Comparison of ENCODE assay signal across 8 mouse cellular contexts in the genomic region with DNA sequence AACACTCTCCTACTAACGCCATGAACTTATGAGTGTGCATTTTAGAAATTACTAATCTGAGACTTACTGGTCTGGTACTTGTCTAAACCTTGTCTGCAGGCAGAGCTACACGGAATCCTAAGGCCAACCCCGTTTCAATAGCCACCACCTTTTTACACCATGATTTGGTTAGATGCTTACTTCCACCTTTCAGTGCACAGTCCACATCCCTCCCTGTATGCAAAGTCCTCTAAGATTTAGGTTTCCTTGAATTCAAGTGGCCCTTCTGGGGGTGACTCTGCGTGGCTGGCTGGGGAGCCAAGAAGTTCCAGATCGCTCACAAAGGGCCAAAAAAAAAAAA. TPM values are rescaled to one million over a fixed set of nuclear protein-coding genes. Genes with fewer than 3 reads are reported as not detected.
DNase-seq lines count a peak whose midpoint lies in the region; ATAC-seq and TF ChIP-seq lines count a peak whose summit lies in the region.

No protein-coding gene starts in this region.

- no peak for DNase-seq in lung, postnatal 4 days
- no peak for DNase-seq in forebrain, embryonic 11.5 days (ENCODE audit: low spot score)
- DNase-seq in c-Kit-positive CD71-positive TER-119-positive erythroid progenitor cells, embryonic 14.5 days (ENCODE audit: low spot score) = no peak
- no peak for DNase-seq in yolk sac, embryonic 10.5 days (ENCODE audit: low spot score)
- DNase-seq in gastrocnemius, adult 18-20 months (ENCODE audit: low spot score) = no peak

- H3K36me3 ChIP-seq in lung, embryonic 16.5 days (ENCODE audit: control insufficient read depth, insufficient read depth, low read length) = no peaks in the 10 kb centered on the region
- H3K36me3 ChIP-seq in forebrain, embryonic 11.5 days (ENCODE audit: control insufficient read depth, insufficient read depth, low read length) = no peaks in the 10 kb centered on the region; the same call in 1 of the 2 replicates
- H3K36me3 ChIP-seq in limb, embryonic 15.5 days = peaks cover 3% of the 10 kb centered on the region; the same call in 1 of the 2 replicates

- 1% methylated on average over 5 of the region's 5 CpGs for WGBS in lung, embryonic 16.5 days
- WGBS in forebrain, embryonic 11.5 days = 4% methylated on average over 5 of the region's 5 CpGs
- 2% methylated on average over 5 of the region's 5 CpGs for WGBS in limb, embryonic 15.5 days
- 4% methylated on average over 5 of the region's 5 CpGs for WGBS in olfactory bulb, adult 2 months

- peak overlapping the region; percentile 71 for H3K4me2 ChIP-seq in lung, embryonic 16.5 days (ENCODE audit: low read depth, low read length)
- H3K4me2 ChIP-seq in forebrain, embryonic 11.5 days (ENCODE audit: low read depth, low read length, severe bottlenecking) = peak overlapping the region; percentile 48
- peak overlapping the region; percentile 45 for H3K4me2 ChIP-seq in limb, embryonic 15.5 days

- H3K27ac ChIP-seq in lung, embryonic 16.5 days (ENCODE audit: low read length) = peak overlapping the region; percentile 99
- peak overlapping the region; percentile 39; the same call in 1 of the 2 replicates for H3K27ac ChIP-seq in forebrain, embryonic 11.5 days (ENCODE audit: low read depth, low read length)
- H3K27ac ChIP-seq in limb, embryonic 15.5 days = peak overlapping the region; percentile 100
- 0 out of 2 replicates have a peak overlapping the region, but pooled peaks have one; percentile 23 for H3K27ac ChIP-seq in olfactory bulb, adult 2 months (ENCODE audit: insufficient read depth, low read depth, low read length)

- no peaks in the 10 kb centered on the region for H3K27me3 ChIP-seq in lung, embryonic 16.5 days (ENCODE audit: control insufficient read depth, insufficient read depth, low read depth, low read length)
- no peaks in the 10 kb centered on the region for H3K27me3 ChIP-seq in forebrain, embryonic 11.5 days (ENCODE audit: control insufficient read depth, insufficient read depth, low read length)
- no peaks in the 10 kb centered on the region for H3K27me3 ChIP-seq in limb, embryonic 15.5 days

- H3K9ac ChIP-seq in lung, embryonic 16.5 days (ENCODE audit: low read length) = peak overlapping the region; percentile 70
- peak overlapping the region; percentile 97; the same call in 1 of the 2 replicates for H3K9ac ChIP-seq in forebrain, embryonic 11.5 days (ENCODE audit: low read length)
- H3K9ac ChIP-seq in limb, embryonic 15.5 days = 0 out of 2 replicates have a peak overlapping the region, but pooled peaks have one; percentile 7

- H3K4me3 ChIP-seq in lung, embryonic 16.5 days (ENCODE audit: low read length) = peak overlapping the region; percentile 92
- peak overlapping the region; percentile 96 for H3K4me3 ChIP-seq in forebrain, embryonic 11.5 days (ENCODE audit: low read depth, low read length)
- peak overlapping the region; percentile 89 for H3K4me3 ChIP-seq in limb, embryonic 15.5 days
- H3K4me3 ChIP-seq in olfactory bulb, adult 2 months (ENCODE audit: insufficient read depth, low read depth, low read length) = peak overlapping the region; percentile 64

- ATAC-seq in lung, embryonic 16.5 days (ENCODE audit: low read depth) = no peak; the same call in 1 of the 2 replicates
- no peak for ATAC-seq in forebrain, embryonic 11.5 days (replicated peaks; ENCODE audit: low FRiP score)
- ATAC-seq in limb, embryonic 15.5 days (ENCODE audit: insufficient number of reproducible peaks, low FRiP score, low TSS enrichment, low read depth) = peak; percentile 7; the same call in 1 of the 2 replicates

- no peaks in the 10 kb centered on the region for H3K9me3 ChIP-seq in lung, embryonic 16.5 days (ENCODE audit: control insufficient read depth, low read length)
- H3K9me3 ChIP-seq in forebrain, embryonic 11.5 days (ENCODE audit: control insufficient read depth, low read length) = no peaks in the 10 kb centered on the region
- no peaks in the 10 kb centered on the region for H3K9me3 ChIP-seq in limb, embryonic 15.5 days

- TF ChIP-seq CTCF in olfactory bulb, adult 2 months (IDR thresholded peaks at IDR 0.05; ENCODE audit: insufficient read depth, low read depth, low read length) = no peak

- no peak for TF ChIP-seq POLR2A in olfactory bulb, adult 2 months (IDR thresholded peaks at IDR 0.05; ENCODE audit: insufficient read depth, low read depth, low read length)

- peaks cover 13% of the 10 kb centered on the region for H3K4me1 ChIP-seq in lung, embryonic 16.5 days (replicated peaks; ENCODE audit: control insufficient read depth, insufficient read depth, low read length)
- no peaks in the 10 kb centered on the region for H3K4me1 ChIP-seq in forebrain, embryonic 11.5 days (replicated peaks; ENCODE audit: control insufficient read depth, insufficient read depth, low read length)
- peaks cover 27% of the 10 kb centered on the region for H3K4me1 ChIP-seq in limb, embryonic 15.5 days
- no peaks in the 10 kb centered on the region; the same call in 1 of the 2 replicates for H3K4me1 ChIP-seq in olfactory bulb, adult 2 months (ENCODE audit: control insufficient read depth, insufficient read depth, low read length)

RNA-seq across cellular contexts. Expression of gene Cbfb, which starts 0.5 kb away (rescaled TPM):
- polyA plus RNA-seq in lung, embryonic 16.5 days (2015; fragmentation: Nextera tagmentation; extraction: Ambion mirVana) = 51.4 and 55.5 TPM in 2 replicates
- 63.3 and 67.9 TPM in 2 replicates for polyA plus RNA-seq in forebrain, embryonic 11.5 days (2014; fragmentation: Nextera tagmentation; extraction: Ambion mirVana)
- 77.3 and 89.0 TPM in 2 replicates for polyA plus RNA-seq in limb, embryonic 15.5 days (2015; fragmentation: Nextera tagmentation; extraction: Ambion mirVana)
- polyA plus RNA-seq in olfactory bulb, adult 2 months (2012; ENCODE audit: insufficient read depth, insufficient read length, low replicate concordance, missing spikeins) = not detected in 2 replicates
- total RNA-seq in gastrocnemius, adult 18-20 months (2021) = 10 to 100 TPM; 80.3 to 88.8 TPM

RNA-seq across cellular contexts. Expression of gene Ces4a, which starts 38.4 kb away (rescaled TPM):
- not detected in 2 replicates for polyA plus RNA-seq in lung, embryonic 16.5 days (2015; fragmentation: Nextera tagmentation; extraction: Ambion mirVana)
- not detected in 2 replicates for polyA plus RNA-seq in forebrain, embryonic 11.5 days (2014; fragmentation: Nextera tagmentation; extraction: Ambion mirVana)
- polyA plus RNA-seq in limb, embryonic 15.5 days (2015; fragmentation: Nextera tagmentation; extraction: Ambion mirVana) = not detected in 2 replicates
- polyA plus RNA-seq in olfactory bulb, adult 2 months (2012; ENCODE audit: insufficient read depth, insufficient read length, low replicate concordance, missing spikeins) = not detected in 2 replicates
- total RNA-seq in gastrocnemius, adult 18-20 months (2021) = not detected

RNA-seq across cellular contexts. Expression of gene D230025D16Rik, which starts 54.9 kb away (rescaled TPM):
- 48.8 and 52.9 TPM in 2 replicates for polyA plus RNA-seq in lung, embryonic 16.5 days (2015; fragmentation: Nextera tagmentation; extraction: Ambion mirVana)
- polyA plus RNA-seq in forebrain, embryonic 11.5 days (2014; fragmentation: Nextera tagmentation; extraction: Ambion mirVana) = 26.3 and 29.7 TPM in 2 replicates
- polyA plus RNA-seq in limb, embryonic 15.5 days (2015; fragmentation: Nextera tagmentation; extraction: Ambion mirVana) = 25.6 and 28.7 TPM in 2 replicates
- not detected in 2 replicates for polyA plus RNA-seq in olfactory bulb, adult 2 months (2012; ENCODE audit: insufficient read depth, insufficient read length, low replicate concordance, missing spikeins)
- 10 to 100 TPM; 39.5 to 47.6 TPM for total RNA-seq in gastrocnemius, adult 18-20 months (2021)

Comparison
In these comparisons a context has a peak if more than half of its experiments do, and no peak if none do; other contexts are left out.
1. H3K27ac ChIP-seq: peak in every context shown above with its lines; median percentile 100 in limb, embryonic 15.5 days; 99 in lung, embryonic 16.5 days; 39 in forebrain, embryonic 11.5 days; 23 in olfactory bulb, adult 2 months.
2. H3K9ac ChIP-seq: peak in every context shown above with its lines; median percentile 97 in forebrain, embryonic 11.5 days; 70 in lung, embryonic 16.5 days; 7 in limb, embryonic 15.5 days.
3. RNA of gene D230025D16Rik, which starts 54.9 kb away (polyA plus RNA-seq): 48.8 to 52.9 TPM in lung, embryonic 16.5 days, 26.3 to 29.7 TPM in forebrain, embryonic 11.5 days and 25.6 to 28.7 TPM in limb, embryonic 15.5 days; not detected in olfactory bulb, adult 2 months; every median in the first group is over 10 times any median in the second.
4. Peak in every context shown above with its lines, with median percentiles within 50 percentile points of each other: H3K4me2 ChIP-seq and H3K4me3 ChIP-seq.